Mouse (Mus musculus) liver, embryonic 11.5 days (tissue): ENCODE measurements around the gene Rbm19. TPM values are rescaled to one million over a fixed set of nuclear protein-coding genes. Genes with fewer than 3 reads are reported as not detected.
"Not testable (repeated sequence)": the region's sequence is repeated elsewhere in the genome, so short reads cannot be mapped to it uniquely, and the experiment has no call there.

ENCODE experiments used
- ATAC-seq: fragments of 200-750 bp; cut with Nextera tagmentation; replicated peaks from 2 replicates; pipeline ENCODE4 v1.8.0; 2017; ENCODE audit warnings: moderate number of reproducible peaks, mild to moderate bottlenecking, moderate TSS enrichment, moderate library complexity; ENCODE audit not compliant: low FRiP score
- DNase-seq: peaks from one replicate; pipeline ENCODE4 v3.0.0-alpha.2; 2017; ENCODE audit warnings: low spot score
- H3K27ac ChIP-seq: fragments of 300-500 bp; sonication (generic); 2 replicates; pipeline ENCODE4 v1.5.1; 2014; ENCODE audit warnings: mild to moderate bottlenecking, low read depth, low read length, control low read depth
- H3K27me3 ChIP-seq: fragments of 300-500 bp; sonication (generic); replicated peaks from 2 replicates; pipeline ENCODE4 v1.6.1; 2014; ENCODE audit warnings: low read length, mixed read lengths; ENCODE audit not compliant: control insufficient read depth, insufficient read depth
- H3K36me3 ChIP-seq: fragments of 300-500 bp; sonication (generic); 2 replicates; pipeline ENCODE4 v1.6.1; 2014; ENCODE audit warnings: mild to moderate bottlenecking, low read length, moderate library complexity, mixed read lengths; ENCODE audit not compliant: control insufficient read depth, insufficient read depth
- H3K4me1 ChIP-seq: fragments of 300-500 bp; sonication (generic); replicated peaks from 2 replicates; pipeline ENCODE4 v1.6.1; 2014; ENCODE audit warnings: low read length, mixed read lengths; ENCODE audit not compliant: control insufficient read depth, insufficient read depth
- H3K4me2 ChIP-seq: fragments of 300-500 bp; sonication (generic); 2 replicates; pipeline ENCODE4 v1.6.1; 2014; ENCODE audit warnings: mild to moderate bottlenecking, control low read depth, moderate library complexity
- H3K4me3 ChIP-seq: fragments of 300-500 bp; sonication (generic); 2 replicates; pipeline ENCODE4 v1.5.1; 2014; ENCODE audit warnings: low read depth, low read length, control low read depth
- H3K9ac ChIP-seq: fragments of 300-500 bp; sonication (generic); 2 replicates; pipeline ENCODE4 v1.6.1; 2014; ENCODE audit warnings: low read depth, low read length, control low read depth
- H3K9me3 ChIP-seq: fragments of 300-500 bp; sonication (generic); 2 replicates; pipeline ENCODE4 v1.6.1; 2016; ENCODE audit warnings: low read length, inconsistent platforms, mixed read lengths; ENCODE audit not compliant: control insufficient read depth
- WGBS: fragments of 180-500 bp; shearing (Covaris S2); extraction: QIAGEN DNeasy Blood & Tissue Kit; methylation state at CpG from one replicate; pipeline ENCODE4 v1.1.7; 2014; 5-methylcytosine and 5-hydroxymethylcytosine counted together
- polyA plus RNA-seq: library from polyadenylated mRNA; unstranded; fragments of >200 nt; fragmentation: Nextera tagmentation; extraction: Ambion mirVana; gene quantifications from 2 replicates; pipeline ENCODE4 v1.2.1, GENCODE M21; 2014

Gene Rbm19
- polyA plus RNA-seq, 1 experiment from 2014 or later = 31.8 TPM

DNA sequence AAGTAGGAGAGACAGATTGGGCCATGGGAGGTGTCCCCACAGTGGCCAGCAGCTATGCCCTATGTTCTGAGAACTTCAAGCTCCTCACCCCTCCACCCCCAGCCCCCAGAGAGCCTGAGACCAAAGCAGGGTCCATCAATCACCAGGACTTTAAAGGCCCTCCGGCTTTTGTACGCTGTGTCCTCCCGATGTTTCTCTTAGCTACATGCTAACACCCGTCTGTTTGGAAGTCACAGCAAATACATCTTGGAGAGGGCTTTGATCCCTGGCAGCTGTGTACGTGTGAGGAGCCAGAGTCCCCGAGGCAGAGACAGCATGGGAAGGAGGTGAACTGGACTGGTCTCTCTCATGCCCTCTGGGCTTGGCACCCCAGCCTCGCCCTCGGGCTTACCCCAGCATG, 14.2 kb upstream of the Rbm19 start:
- Histone ChIP-seq H3K4me1 (peaks cover 3% of the 10 kb centered on the region; the same call in 1 of the 2 replicates), H3K9ac (no peak overlapping the region), H3K36me3 (no peaks in the 10 kb centered on the region), H3K27me3 (no peaks in the 10 kb centered on the region; the same call in 1 of the 2 replicates), H3K4me3 (no peak overlapping the region), H3K27ac (no peak overlapping the region), H3K4me2 (no peak overlapping the region), H3K9me3 (no peaks in the 10 kb centered on the region)
- DNase-seq (no peak), ATAC-seq (no peak)
- 59% methylated on average over 8 of the region's 8 CpGs for WGBS

DNA sequence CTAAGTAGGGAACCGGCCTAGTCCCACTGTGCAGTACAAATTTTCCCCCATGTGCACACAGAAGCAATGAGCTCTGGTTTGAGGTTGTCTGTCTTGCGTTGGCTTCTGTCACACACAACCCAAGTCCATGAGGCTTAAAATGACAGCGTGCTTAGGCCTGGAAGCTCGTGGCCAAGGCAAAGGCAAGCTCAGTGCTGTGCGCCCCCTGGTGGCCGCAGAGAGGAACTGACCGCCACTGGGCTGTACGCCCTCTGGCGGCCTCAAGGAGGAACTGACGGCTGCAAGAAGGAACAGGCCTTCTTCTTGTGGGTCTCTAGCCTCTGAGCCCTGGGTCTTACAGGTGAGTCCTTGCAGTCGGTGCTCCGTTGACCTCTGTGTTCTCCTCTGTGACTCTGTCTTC, 13.5 kb upstream of the Rbm19 start:
- 0 out of 2 replicates have a peak, but pooled peaks have one; percentile 27 for ATAC-seq
- no peaks in the 10 kb centered on the region for H3K36me3 ChIP-seq
- no peaks in the 10 kb centered on the region; the same call in 1 of the 2 replicates for H3K27me3 ChIP-seq
- no peak overlapping the region for H3K4me2 ChIP-seq
- peak; percentile 70 for DNase-seq
- H3K4me3 ChIP-seq = no peak overlapping the region
- peaks cover 3% of the 10 kb centered on the region; the same call in 1 of the 2 replicates for H3K4me1 ChIP-seq
- WGBS = 13% methylated on average over 12 of the region's 12 CpGs
- no peaks in the 10 kb centered on the region for H3K9me3 ChIP-seq
- no peak overlapping the region for H3K9ac ChIP-seq
- no peak overlapping the region for H3K27ac ChIP-seq

GRCm38 (mm10) chr5:120103458-120103857, 12.8 kb upstream of the Rbm19 start:
- no peak for DNase-seq
- no peak overlapping the region for H3K4me3 ChIP-seq
- no peak overlapping the region for H3K9ac ChIP-seq
- no peaks in the 10 kb centered on the region for H3K9me3 ChIP-seq
- no peak overlapping the region for H3K4me2 ChIP-seq
- peaks cover 3% of the 10 kb centered on the region; the same call in 1 of the 2 replicates for H3K4me1 ChIP-seq
- no peak overlapping the region for H3K27ac ChIP-seq
- 20% methylated on average over 12 of the region's 12 CpGs for WGBS
- H3K27me3 ChIP-seq = peaks cover 3% of the 10 kb centered on the region; the same call in 1 of the 2 replicates
- H3K36me3 ChIP-seq = no peaks in the 10 kb centered on the region
- ATAC-seq = peak; percentile 63

- H3K4me1 ChIP-seq = peaks cover 3% of the 10 kb centered on the region; the same call in 1 of the 2 replicates
- H3K4me3 ChIP-seq = no peak overlapping the region
- 24% methylated on average over 12 of the region's 12 CpGs for WGBS
- ATAC-seq = peak; percentile 38
- H3K9ac ChIP-seq = no peak overlapping the region
- DNase-seq = peak; percentile 43
- peaks cover 3% of the 10 kb centered on the region; the same call in 1 of the 2 replicates for H3K27me3 ChIP-seq
- no peak overlapping the region for H3K27ac ChIP-seq
- H3K9me3 ChIP-seq = no peaks in the 10 kb centered on the region
- H3K4me2 ChIP-seq = no peak overlapping the region
- no peaks in the 10 kb centered on the region for H3K36me3 ChIP-seq
These were observed 9.7 kb upstream of the Rbm19 start for GRCm38 (mm10) chr5:120106424-120107073.

GRCm38 (mm10) chr5:120114361-120114760, 1.9 kb upstream of the Rbm19 start:
- H3K4me2 ChIP-seq = no peak overlapping the region
- no peak overlapping the region for H3K4me3 ChIP-seq
- H3K36me3 ChIP-seq = peaks cover 5% of the 10 kb centered on the region; the same call in 1 of the 2 replicates
- H3K4me1 ChIP-seq = no peaks in the 10 kb centered on the region
- H3K27ac ChIP-seq = no peak overlapping the region
- H3K9me3 ChIP-seq = no peaks in the 10 kb centered on the region
- ATAC-seq (no peak), DNase-seq (no peak)
- 82% methylated on average over 12 of the region's 12 CpGs for WGBS
- H3K9ac ChIP-seq = no peak overlapping the region
- 0 out of 2 replicates have a peak, but pooled peaks cover 3% of the 10 kb centered on the region for H3K27me3 ChIP-seq

- peak overlapping the region; percentile 87 for H3K4me3 ChIP-seq
- DNase-seq, H3K27ac ChIP-seq, H3K4me1 ChIP-seq, ATAC-seq, H3K27me3 ChIP-seq, H3K9me3 ChIP-seq: not testable (repeated sequence)
- peak overlapping the region; percentile 94 for H3K4me2 ChIP-seq
- WGBS = 36% methylated on average over 3 of the region's 3 CpGs
- H3K36me3 ChIP-seq = peaks cover 18% of the 10 kb centered on the region
- H3K9ac ChIP-seq = peak overlapping the region; percentile 69; the same call in 1 of the 2 replicates
These were observed 896 bp downstream of the Rbm19 start for GRCm38 (mm10) chr5:120117161-120117560.

- Histone ChIP-seq H3K9me3 (no peaks in the 10 kb centered on the region), H3K9ac (no peak overlapping the region), H3K4me1 (0 out of 2 replicates have a peak, but pooled peaks cover 4% of the 10 kb centered on the region), H3K36me3 (peaks cover 67% of the 10 kb centered on the region), H3K27ac (no peak overlapping the region), H3K27me3 (no peaks in the 10 kb centered on the region), H3K4me2 (no peak overlapping the region), H3K4me3 (no peak overlapping the region)
- WGBS = 92% methylated on average over 16 of the region's 16 CpGs
- DNase-seq = no peak
- ATAC-seq = no peak
These were observed 8.8 kb downstream of the Rbm19 start for GRCm38 (mm10) chr5:120124881-120125690.

GRCm38 (mm10) chr5:120127641-120128040, 11.4 kb downstream of the Rbm19 start:
- H3K4me2 ChIP-seq = no peak overlapping the region
- 64% methylated on average over 10 of the region's 10 CpGs for WGBS
- H3K36me3 ChIP-seq = peaks cover 62% of the 10 kb centered on the region
- ATAC-seq (no peak), DNase-seq (no peak)
- no peak overlapping the region for H3K27ac ChIP-seq
- no peaks in the 10 kb centered on the region for H3K27me3 ChIP-seq
- H3K4me3 ChIP-seq = no peak overlapping the region
- H3K9ac ChIP-seq = no peak overlapping the region
- 0 out of 2 replicates have a peak, but pooled peaks cover 4% of the 10 kb centered on the region for H3K4me1 ChIP-seq
- no peaks in the 10 kb centered on the region for H3K9me3 ChIP-seq
